Mouse (Mus musculus): ENCODE results near the gene Thap8. TPM values are rescaled to one million over a fixed set of nuclear protein-coding genes. Genes with fewer than 3 reads are reported as not detected.

Gene Thap8
- 0.30 and 0.32 TPM in 2 replicates for polyA plus RNA-seq (2012; rRNA removed)

GRCm38 (mm10) chr7:30279951-30280669, at the start of gene Thap8, which contains the start of gene Wdr62:
Gene Thap8 (plus strand): TSS chr7:30280094.
Gene Wdr62 (minus strand): TSS chr7:30280419.

GRCm38 (mm10) chr7:30231669-30232454, 48.0 kb upstream of the Thap8 start, which contains the start of the genes Polr2i and Tbcb:
Gene Polr2i (plus strand): TSS chr7:30231948.
Gene Tbcb (minus strand): TSS chr7:30232272.

DNA sequence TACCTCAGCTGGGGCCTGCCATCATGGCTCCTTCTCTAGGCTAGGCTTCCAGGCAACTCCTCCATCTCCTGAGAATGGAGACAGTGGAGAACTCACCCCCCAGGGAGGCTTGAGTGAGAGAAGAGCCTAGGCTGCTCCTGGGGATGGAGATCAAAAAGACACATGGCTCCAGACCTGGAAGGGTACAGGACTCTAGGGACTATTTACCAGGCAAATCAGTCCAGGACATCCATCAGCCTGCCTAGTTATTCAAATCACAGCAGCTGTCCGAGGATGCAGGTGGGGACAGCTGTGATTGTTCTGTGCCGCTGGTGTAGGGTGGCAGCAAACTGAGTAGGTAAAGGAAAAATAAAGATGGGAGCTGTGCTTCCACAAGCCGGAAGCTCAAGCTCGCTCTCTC, 44.3 kb upstream of the Thap8 start, which contains the start of gene Ovol3:
TSS of gene Ovol3 (minus strand) at position 101 of the 400 bp plus-strand sequence.

DNA sequence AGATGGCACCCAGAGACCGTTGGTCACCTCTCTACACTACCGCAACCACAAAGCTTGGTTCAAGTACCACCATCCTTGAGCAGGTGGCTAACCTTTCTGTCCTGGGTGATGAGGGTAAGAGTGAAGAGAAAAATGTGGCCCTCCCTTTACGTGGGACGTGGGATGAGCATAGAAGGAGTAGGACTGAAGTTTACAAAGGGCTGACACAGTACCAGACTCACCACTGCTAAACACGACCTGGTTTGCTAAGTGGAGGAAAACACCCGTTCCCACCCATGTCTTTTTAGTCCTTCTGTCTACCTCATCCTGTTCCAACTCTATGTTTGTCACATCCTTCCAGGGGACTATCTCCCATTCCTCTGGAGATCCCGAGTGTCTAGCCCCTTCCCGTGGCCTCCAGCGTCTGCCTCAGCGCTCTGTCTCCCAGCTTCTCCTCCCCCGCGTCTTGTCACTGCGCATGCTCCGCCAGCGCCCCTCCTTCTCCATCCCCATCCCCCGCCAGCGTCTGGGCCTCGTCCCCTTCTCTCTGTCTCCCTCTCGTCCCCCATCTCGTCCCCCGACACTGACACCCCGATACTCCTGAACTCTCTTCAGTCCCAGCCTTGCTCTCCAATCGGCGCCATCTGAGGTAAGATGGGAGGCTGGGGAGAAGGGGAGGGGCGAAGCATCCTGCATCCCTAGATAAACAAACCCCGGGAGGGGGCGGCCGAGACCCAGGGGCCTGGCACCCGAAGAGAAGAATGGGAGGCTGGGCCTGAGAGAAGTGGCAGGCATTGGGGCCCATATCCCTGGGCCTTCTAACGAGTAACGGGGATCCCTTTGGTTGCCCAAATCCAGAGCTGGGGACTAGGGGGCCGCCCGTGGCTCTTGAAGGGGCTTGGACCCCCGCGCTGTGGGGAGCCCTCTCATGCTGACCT, 11.6 kb downstream of the Thap8 start, which contains the start of gene Clip3:
TSS of gene Clip3 (plus strand) at position 514 of the 917 bp plus-strand sequence.

GRCm38 (mm10) chr7:30308076-30309005, 28.4 kb downstream of the Thap8 start, which contains the start of gene Alkbh6:
Gene Alkbh6 (plus strand): TSS chr7:30308717.

DNA sequence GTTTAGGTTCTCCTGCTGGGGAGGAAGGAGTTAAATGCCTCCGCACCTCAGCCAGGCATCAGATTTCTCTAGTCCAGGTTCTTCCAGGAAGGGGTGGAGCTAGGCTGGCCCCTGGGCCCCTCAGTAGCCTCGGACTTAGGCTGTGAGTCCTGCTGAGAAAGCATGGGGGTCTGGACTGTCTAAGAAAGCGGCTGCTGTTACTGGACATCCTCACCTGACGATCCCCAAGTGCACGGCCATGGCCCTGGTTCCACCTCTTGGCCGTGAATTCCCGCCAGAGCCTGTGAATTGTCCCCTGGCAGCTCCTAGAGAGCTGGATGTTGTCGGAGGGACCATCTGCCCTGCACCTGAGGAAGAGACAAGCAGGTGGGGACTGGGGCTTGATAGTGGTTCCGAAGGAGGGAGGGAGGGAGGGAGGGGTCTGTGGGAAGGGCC, 34.8 kb downstream of the Thap8 start, which contains the start of gene Syne4:
TSS of gene Syne4 (plus strand) at position 87 of the 435 bp plus-strand sequence.

GRCm38 (mm10) chr7:30321539-30322284, 41.8 kb downstream of the Thap8 start, which contains the start of gene E130208F15Rik:
Gene E130208F15Rik (plus strand): TSS chr7:30321740.

GRCm38 (mm10) chr7:30323795-30324194, 43.9 kb downstream of the Thap8 start, which contains the start of gene Sdhaf1:
Gene Sdhaf1 (minus strand): TSS chr7:30323895.

Other genes starting within 250 kb of the Thap8 start
- 3.5 TPM in 2 replicates for gene Zfp14, start 228.7 kb upstream of the Thap8 start, polyA plus RNA-seq (2012; rRNA removed)
- gene Zfp82, start 207.2 kb upstream of the Thap8 start, polyA plus RNA-seq (2012; rRNA removed) = 0.25 and 0.52 TPM in 2 replicates
- 0.17 TPM in 1 of 2 replicates, not detected in the other for gene Gm26920, start 189.7 kb upstream of the Thap8 start, polyA plus RNA-seq (2012; rRNA removed)
- gene Zfp566, start 189.6 kb upstream of the Thap8 start, polyA plus RNA-seq (2012; rRNA removed) = 1.4 and 1.5 TPM in 2 replicates
- gene Zfp260, start 185.3 kb upstream of the Thap8 start, polyA plus RNA-seq (2012; rRNA removed) = 16.3 and 17.8 TPM in 2 replicates
- 1.4 and 1.6 TPM in 2 replicates for gene Zfp382, start 158.2 kb upstream of the Thap8 start, polyA plus RNA-seq (2012; rRNA removed)
- 15.8 and 17.8 TPM in 2 replicates for gene Zfp146, start 110.3 kb upstream of the Thap8 start, polyA plus RNA-seq (2012; rRNA removed)
- 5.5 and 7.1 TPM in 2 replicates for gene Cox7a1, start 96.0 kb upstream of the Thap8 start, polyA plus RNA-seq (2012; rRNA removed)
- gene Capns1, start 81.3 kb upstream of the Thap8 start, polyA plus RNA-seq (2012; rRNA removed) = 713 and 1,238 TPM in 2 replicates
- 136 and 192 TPM in 2 replicates for gene Polr2i, start 48.1 kb upstream of the Thap8 start, polyA plus RNA-seq (2012; rRNA removed)
- gene Tbcb, start 47.8 kb upstream of the Thap8 start, polyA plus RNA-seq (2012; rRNA removed) = 61.2 and 66.3 TPM in 2 replicates
- not detected in 2 replicates for gene Ovol3, start 44.4 kb upstream of the Thap8 start, polyA plus RNA-seq (2012; rRNA removed)
- gene Wdr62, start 325 bp downstream of the Thap8 start, polyA plus RNA-seq (2012; rRNA removed) = 28.0 and 38.0 TPM in 2 replicates
- 34.0 and 48.6 TPM in 2 replicates for gene Clip3, start 11.6 kb downstream of the Thap8 start, polyA plus RNA-seq (2012; rRNA removed)
- gene Alkbh6, start 28.6 kb downstream of the Thap8 start, polyA plus RNA-seq (2012; rRNA removed) = 232 and 247 TPM in 2 replicates
- 46.3 and 55.1 TPM in 2 replicates for gene Syne4, start 34.7 kb downstream of the Thap8 start, polyA plus RNA-seq (2012; rRNA removed)
- gene E130208F15Rik, start 41.6 kb downstream of the Thap8 start, polyA plus RNA-seq (2012; rRNA removed) = 1.1 and 1.9 TPM in 2 replicates
- gene Sdhaf1, start 43.8 kb downstream of the Thap8 start, polyA plus RNA-seq (2012; rRNA removed) = 30.7 and 44.4 TPM in 2 replicates
- 32.0 and 32.3 TPM in 2 replicates for gene Lrfn3, start 82.7 kb downstream of the Thap8 start, polyA plus RNA-seq (2012; rRNA removed)
- 122 and 192 TPM in 2 replicates for gene Tyrobp, start 133.7 kb downstream of the Thap8 start, polyA plus RNA-seq (2012; rRNA removed)
- 10.0 and 17.3 TPM in 2 replicates for gene Hcst, start 139.8 kb downstream of the Thap8 start, polyA plus RNA-seq (2012; rRNA removed)
- 2.7 and 3.1 TPM in 2 replicates for gene Nfkbid, start 141.6 kb downstream of the Thap8 start, polyA plus RNA-seq (2012; rRNA removed)
- 8.6 and 11.4 TPM in 2 replicates for gene Aplp1, start 165.4 kb downstream of the Thap8 start, polyA plus RNA-seq (2012; rRNA removed)
- gene Kirrel2, start 177.6 kb downstream of the Thap8 start, polyA plus RNA-seq (2012; rRNA removed) = not detected in 2 replicates
- not detected in 2 replicates for gene Nphs1, start 178.2 kb downstream of the Thap8 start, polyA plus RNA-seq (2012; rRNA removed)
- 0.24 and 0.52 TPM in 2 replicates for gene Prodh2, start 213.5 kb downstream of the Thap8 start, polyA plus RNA-seq (2012; rRNA removed)

Data from ovary, adult 2 months (tissue).